Mouse (Mus musculus) left cerebral cortex, postnatal 10 days (tissue): Measurements from ENCODE around the gene Plch2. TPM values are rescaled to one million over a fixed set of nuclear protein-coding genes. Genes with fewer than 3 reads are reported as not detected.
A peak's percentile ranks its signal among the peaks of the same experiment; 100 is the strongest.

Experiments used
- DNase-seq, 2 experiments: peaks; one replicate each; pipeline ENCODE4 v3.0.0; 2021 to 2022; ENCODE audit warnings: low spot score in 2 of 2, mixed read lengths in 1 of 2; ENCODE audit errors: extremely low spot score in 1 of 2
- intact Hi-C: fragments of 180-260 bp; cut with DNase I; formaldehyde crosslinking; loops from one replicate; pipeline ENCODE4 v1.15.1; 2025
- total RNA-seq, 2 experiments: library from RNA; stranded (reverse); gene quantifications; 2 replicates each; pipeline ENCODE4 v1.2.3; 2021

Plch2 gene
- total RNA-seq, 2 experiments from 2014 or later, result 33.3 to 41.2 TPM

- intact Hi-C loops, result no loop called here
- DNase-seq, result no peak
Observed at GRCm38 (mm10) chr4:154965856-154966255, 90.7 kb downstream of the Plch2 start.

GRCm38 (mm10) chr4:154964581-154965235, 91.9 kb downstream of the Plch2 start:
- no peak for DNase-seq
- intact Hi-C loops, result loop anchor here (5.0 kb wide), 1 partner anchor 87 kb away; no protein-coding TSS in a partner anchor

- intact Hi-C loops, result loop anchor here (1.0 to 5.0 kb wide), 2 partner anchors 20 to 87 kb away; no protein-coding TSS in a partner anchor
- peak; percentile 88 to 94 for DNase-seq
Observed at GRCm38 (mm10) chr4:154963901-154964580, 92.5 kb downstream of the Plch2 start, which contains the start of gene Pank4. Gene Pank4 (plus strand): TSS chr4:154964123.

GRCm38 (mm10) chr4:154963190-154963836, 93.3 kb downstream of the Plch2 start:
- intact Hi-C loops, result loop anchor here (1.0 to 5.0 kb wide), 2 partner anchors 19 to 86 kb away; no protein-coding TSS in a partner anchor
- DNase-seq, result no peak

- intact Hi-C loops, result loop anchor here (1.0 to 5.0 kb wide), 2 partner anchors 18 to 85 kb away; no protein-coding TSS in a partner anchor
- no peak for DNase-seq
Observed at GRCm38 (mm10) chr4:154962683-154963082, 93.9 kb downstream of the Plch2 start.

GRCm38 (mm10) chr4:154961911-154962310, 94.7 kb downstream of the Plch2 start:
- intact Hi-C loops, result loop anchor here (5.0 kb wide), 1 partner anchor 85 kb away; no protein-coding TSS in a partner anchor

GRCm38 (mm10) chr4:154961226-154961738, 95.3 kb downstream of the Plch2 start:
- intact Hi-C loops, result loop anchor here (5.0 kb wide), 1 partner anchor 84 kb away; no protein-coding TSS in a partner anchor
- peak in 1 of 2 experiments; percentile 62 for DNase-seq

More at GRCm38 (mm10) chr4:154961911-154962310, 94.7 kb downstream of the Plch2 start:
- no peak for DNase-seq

- intact Hi-C loops, result loop anchor here (5.0 kb wide), 1 partner anchor 83 kb away; no protein-coding TSS in a partner anchor
- DNase-seq, result peak; percentile 78 to 84
Observed at GRCm38 (mm10) chr4:154960690-154961225, 95.8 kb downstream of the Plch2 start, which contains the start of gene Hes5. Gene Hes5 (plus strand): TSS chr4:154960923.

- intact Hi-C loops, result loop anchor here (5.0 kb wide), 1 partner anchor 83 kb away; no protein-coding TSS in a partner anchor
- DNase-seq, result no peak
Observed at GRCm38 (mm10) chr4:154960021-154960689, 96.4 kb downstream of the Plch2 start.

- intact Hi-C loops, result no loop called here
- DNase-seq, result no peak
Observed at GRCm38 (mm10) chr4:154958621-154959020, 98.0 kb downstream of the Plch2 start.

GRCm38 (mm10) chr4:154958171-154958570, 98.4 kb downstream of the Plch2 start:
- peak; percentile 73 to 79 for DNase-seq
- intact Hi-C loops, result no loop called here

- intact Hi-C loops, result no loop called here
Observed at GRCm38 (mm10) chr4:154957289-154957993, 99.1 kb downstream of the Plch2 start.

GRCm38 (mm10) chr4:154956604-154957003, 100.0 kb downstream of the Plch2 start:
- intact Hi-C loops, result no loop called here
- no peak for DNase-seq

More at GRCm38 (mm10) chr4:154957289-154957993, 99.1 kb downstream of the Plch2 start:
- no peak for DNase-seq

GRCm38 (mm10) chr4:154952461-154953241, 103.9 kb downstream of the Plch2 start:
- intact Hi-C loops, result no loop called here
- DNase-seq, result no peak

GRCm38 (mm10) chr4:154949589-154949982, 107.0 kb downstream of the Plch2 start:
- intact Hi-C loops, result no loop called here

GRCm38 (mm10) chr4:154948940-154949588, 107.5 kb downstream of the Plch2 start:
- intact Hi-C loops, result no loop called here

More at GRCm38 (mm10) chr4:154949589-154949982, 107.0 kb downstream of the Plch2 start:
- no peak for DNase-seq

More at GRCm38 (mm10) chr4:154948940-154949588, 107.5 kb downstream of the Plch2 start:
- DNase-seq, result no peak
